Mouse (Mus musculus) cerebellum, adult 2 months (tissue): ENCODE measurements at regions not wholly inside any gene's neighbourhood (a gene's known extent, or its start where the extent isn't known, plus 50 kb on each side); places are given as distances from the start of the nearest gene placed in this dataset.

Experiments
- CTCF ChIP-seq: fragments of 200-500 bp; IDR thresholded peaks from 2 replicates; pipeline ENCODE4 v1.5.1; 2011; ENCODE audit warnings: low read depth, mild to moderate bottlenecking, control low read depth, low read length, moderate library complexity, borderline replicate concordance; ENCODE audit not compliant: insufficient read depth
- POLR2A ChIP-seq: fragments of 200-500 bp; IDR thresholded peaks from 2 replicates; pipeline ENCODE4 v1.6.1; 2011; ENCODE audit warnings: low read length, control low read depth, borderline replicate concordance; ENCODE audit not compliant: insufficient read depth

DNA sequence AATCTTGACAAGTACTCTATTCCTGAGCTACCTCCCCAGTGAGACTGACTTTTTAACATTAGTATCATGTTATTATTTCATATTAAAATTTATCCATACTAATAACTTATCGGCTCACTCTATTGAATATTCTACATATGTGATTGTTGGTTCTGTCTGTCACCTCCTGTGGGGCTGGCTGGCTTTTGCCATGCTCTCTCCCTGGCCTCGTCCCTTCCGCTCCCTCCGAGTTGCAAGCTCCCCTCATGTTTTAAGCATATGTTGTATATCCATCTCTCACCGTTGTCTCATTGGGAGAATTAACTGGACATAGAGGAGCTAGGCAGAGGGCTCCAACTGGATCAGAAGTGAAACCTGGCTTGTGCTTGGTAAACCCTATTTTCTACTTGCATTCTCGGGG is 81.9 kb upstream of the Klf14 start:
- TF ChIP-seq POLR2A (no peak), CTCF (no peak)
